Mouse (Mus musculus) gastrocnemius, postnatal 25 days (tissue): Measurements from ENCODE around the gene Amot. TPM values are rescaled to one million over a fixed set of nuclear protein-coding genes. Genes with fewer than 3 reads are reported as not detected.

ENCODE experiments used
- total RNA-seq, 2 experiments: library from RNA; stranded (reverse); gene quantifications; 1 replicate in 1 of 2; 2 replicates in 1 of 2; pipeline ENCODE4 v1.2.3; 2021

The Amot gene
- total RNA-seq, 2 experiments from 2014 or later, result 123 to 170 TPM

Other genes with a start within 250 kb of the Amot start
- gene Lhfpl1, start 156.1 kb downstream of the Amot start, total RNA-seq, result 1 to 10 TPM in 1 of 2 experiments, under 1 TPM in 1; 0.23 to 1.2 TPM